In genomic region chr7:101938348-101938747, GRCm38 (mm10) we compare ENCODE assay signal across 21 mouse cellular contexts. TPM values are rescaled to one million over a fixed set of nuclear protein-coding genes. Genes with fewer than 3 reads are reported as not detected.
DNase-seq lines count a peak whose midpoint lies in the region; TF ChIP-seq lines count a peak whose summit lies in the region.
"Had no signal": no experiment of that assay in that cellular context is flagged by ENCODE, and none has a peak within 500 bp of the region (broad histone marks: within the 10 kb centered on the region; RNA-seq: fewer than 3 reads in every experiment).

No protein-coding gene starts in this region.

- no peak for TF ChIP-seq CTCF in E14TG2a.4 (conservative IDR thresholded peaks at IDR 0.05; ENCODE audit: low read length)
- TF ChIP-seq CTCF in cerebellum, adult 2 months (IDR thresholded peaks at IDR 0.05; ENCODE audit: borderline replicate concordance, insufficient read depth, low read depth, low read length) = no peak

- DNase-seq in cerebellum, adult 11-12 months = peak; percentile 50
- no peak for DNase-seq in cerebellum, postnatal 4 days (ENCODE audit: low spot score in 2 of 2)
- peak; percentile 41 to 54 for DNase-seq in cerebellum, adult 2 months
- peak; percentile 21 to 64 for DNase-seq in cerebellum, postnatal 10 days
- no peak for DNase-seq in spleen, adult 12 weeks (ENCODE audit: low spot score)
- DNase-seq in gastrocnemius, postnatal 4 days (ENCODE audit: low spot score in 2 of 2) = no peak
- DNase-seq: adrenal gland, postnatal 14 days; gastrocnemius, postnatal 14 days had no signal

- 0 out of 2 replicates have a peak overlapping the region, but pooled peaks have one; percentile 1 for H3K4me3 ChIP-seq in E14TG2a.4 (replicated peaks; ENCODE audit: low read length)
- H3K4me3 ChIP-seq in cerebellum, adult 2 months (replicated peaks; ENCODE audit: insufficient read depth, low read depth, low read length) = no peak overlapping the region
- H3K4me3 ChIP-seq: embryonic facial prominence, embryonic 13.5 days; forebrain, embryonic 12.5 days; heart, embryonic 12.5 days; hindbrain, embryonic 10.5 days; intestine, embryonic 15.5 days had no signal

- peaks cover 54% of the 10 kb centered on the region for H3K36me3 ChIP-seq in E14TG2a.4 (ENCODE audit: insufficient read depth, low read length)

- TF ChIP-seq POLR2A in cerebellum, adult 2 months (IDR thresholded peaks at IDR 0.05; ENCODE audit: borderline replicate concordance, insufficient read depth, low read length) = no peak

- peaks cover 78% of the 10 kb centered on the region for H3K4me1 ChIP-seq in E14TG2a.4 (replicated peaks; ENCODE audit: low read depth, low read length)
- peaks cover 22% of the 10 kb centered on the region; the same call in 1 of the 2 replicates for H3K4me1 ChIP-seq in cerebellum, adult 2 months (ENCODE audit: control insufficient read depth, insufficient read depth, low read length)

- H3K9me3 ChIP-seq in E14TG2a.4 (ENCODE audit: low read length) = no peaks in the 10 kb centered on the region
- H3K9me3 ChIP-seq: embryonic facial prominence, embryonic 13.5 days; forebrain, embryonic 12.5 days; heart, embryonic 12.5 days; hindbrain, embryonic 10.5 days; intestine, embryonic 15.5 days had no signal

- peak overlapping the region; percentile 99 for H3K27ac ChIP-seq in cerebellum, adult 2 months (ENCODE audit: insufficient read depth, low read length)
- H3K27ac ChIP-seq: embryonic facial prominence, embryonic 13.5 days; forebrain, embryonic 12.5 days; hindbrain, embryonic 10.5 days; hindbrain, embryonic 14.5 days; intestine, embryonic 15.5 days had no signal

- WGBS in cerebellum, adult 2 months = 19% methylated on average over 2 of the region's 2 CpGs

- H3K27me3 ChIP-seq in E14TG2a.4 (ENCODE audit: insufficient read depth, low read length) = no peaks in the 10 kb centered on the region
- H3K27me3 ChIP-seq in cerebellum, adult 2 months (ENCODE audit: control insufficient read depth, insufficient read depth, low read length) = no peaks in the 10 kb centered on the region
- H3K27me3 ChIP-seq: embryonic facial prominence, embryonic 13.5 days; forebrain, embryonic 12.5 days; heart, embryonic 12.5 days; intestine, embryonic 15.5 days; Patski had no signal

RNA-seq across cellular contexts. Expression of gene Numa1, which starts 4.4 kb away (rescaled TPM):
- polyA plus RNA-seq in cerebellum, adult 2 months (2012; rRNA removed) = 89.0 and 97.5 TPM in 2 replicates
- 100 to 1,000 TPM; 115 to 123 TPM for total RNA-seq in gastrocnemius, postnatal 4 days (2021)

RNA-seq across cellular contexts. Expression of gene Lrrc51, which starts 4.7 kb away (rescaled TPM):
- polyA plus RNA-seq in cerebellum, adult 2 months (2012; rRNA removed) = 10.2 and 12.4 TPM in 2 replicates
- total RNA-seq in gastrocnemius, postnatal 4 days (2021) = 1 to 10 TPM; 2.8 to 3.1 TPM

RNA-seq across cellular contexts. Expression of gene Tomt, which starts 32.2 kb away (rescaled TPM):
- 0.13 and 0.21 TPM in 2 replicates for polyA plus RNA-seq in cerebellum, adult 2 months (2012; rRNA removed)
- under 1 TPM in 1 of 2 experiments, not detected in 1; 0.10 TPM for total RNA-seq in gastrocnemius, postnatal 4 days (2021)
- total RNA-seq: adrenal gland, adult 18-20 months; adrenal gland, postnatal 14 days; gastrocnemius, postnatal 14 days; granulocyte monocyte progenitor cell, adult 5-6 weeks; heart, adult 8-10 months; heart, postnatal 25 days had no signal
- polyA plus RNA-seq: heart, embryonic 16.5 days had no signal

RNA-seq across cellular contexts. Expression of gene Lamtor1, which starts 32.6 kb away (rescaled TPM):
- 197 and 210 TPM in 2 replicates for polyA plus RNA-seq in cerebellum, adult 2 months (2012; rRNA removed)
- 100 to 1,000 TPM; 105 to 106 TPM for total RNA-seq in gastrocnemius, postnatal 4 days (2021)

Comparison
In these comparisons a context has a peak if more than half of its experiments do, and no peak if none do; other contexts are left out.
1. DNase-seq: peak in cerebellum, adult 11-12 months (single experiment), cerebellum, adult 2 months (2 of 2) and cerebellum, postnatal 10 days (2 of 2); none in cerebellum, postnatal 4 days (0 of 2), spleen, adult 12 weeks (single experiment) and gastrocnemius, postnatal 4 days (0 of 2).